Mouse (Mus musculus): ENCODE data around the gene Ccdc181. TPM values are rescaled to one million over a fixed set of nuclear protein-coding genes. Genes with fewer than 3 reads are reported as not detected.

The Ccdc181 gene
- total and polyA plus RNA-seq, 3 experiments, result 8.8 to 12.1 (median 10.6) TPM

GRCm38 (mm10) chr1:164332559-164332958 lies 57.2 kb downstream of the Ccdc181 start:
- Histone ChIP-seq H3K9ac (ENCODE audit: insufficient read depth, low read depth) (no peak overlapping the region; the same call in 1 of the 2 replicates), H3K27me3 (replicated peaks) (no peaks in the 10 kb centered on the region), H3K79me2 (replicated peaks; ENCODE audit: control insufficient read depth, extremely low read depth, insufficient read depth, poor library complexity, severe bottlenecking) (no peaks in the 10 kb centered on the region), H3K9me3 (replicated peaks; ENCODE audit: low read length) (peaks cover 4% of the 10 kb centered on the region), H3K4me1 (ENCODE audit: control insufficient read depth in 1 of 2, insufficient read depth in 2 of 2) (peaks cover 9 to 30% of the 10 kb centered on the region in 2 experiments), H3K4me3 (replicated peaks in 1 of 3; ENCODE audit: low read depth in 2 of 3, low read length in 2 of 3, poor library complexity in 1 of 3) (no peak overlapping the region), H3K4me2 (ENCODE audit: insufficient read depth, low read depth, poor library complexity, severe bottlenecking) (no peak overlapping the region), H3K36me3 (replicated peaks in 1 of 2; ENCODE audit: control insufficient read depth in 1 of 2, insufficient read depth in 1 of 2, low read length in 1 of 2) (peaks cover 25 to 38% of the 10 kb centered on the region in 2 experiments), H3K27ac (ENCODE audit: insufficient read depth, low read depth) (no peak overlapping the region)
- no peak for TF ChIP-seq HCFC1 (IDR thresholded peaks at IDR 0.05; ENCODE audit: low read depth, low read length)
- TF ChIP-seq MAX (IDR thresholded peaks at IDR 0.05; ENCODE audit: low read length), result no peak
- TF ChIP-seq MXI1 (IDR thresholded peaks at IDR 0.05; ENCODE audit: low read depth, low read length), result no peak
- peak; percentile 68 for TF ChIP-seq SIN3A (IDR thresholded peaks at IDR 0.05; ENCODE audit: low read length)
- no peak for TF ChIP-seq GABPA (IDR thresholded peaks at IDR 0.05; ENCODE audit: insufficient replicate concordance, low read depth, low read length)
- TF ChIP-seq ZC3H11A (IDR thresholded peaks at IDR 0.05; ENCODE audit: low read depth, low read length), result no peak
- peak; percentile 45; the same call in 1 of the 2 replicates for TF ChIP-seq CHD2 (IDR thresholded peaks at IDR 0.05; ENCODE audit: low read length)
- TF ChIP-seq BHLHE40 (IDR thresholded peaks at IDR 0.05; ENCODE audit: low read depth, low read length), result peak; percentile 61; the same call in 1 of the 2 replicates
- TF ChIP-seq POLR2A (IDR thresholded peaks at IDR 0.05; ENCODE audit: low read depth, low read length), result no peak
- TF ChIP-seq TBP (conservative IDR thresholded peaks at IDR 0.05; ENCODE audit: low read depth, low read length), result no peak
- peak; percentile 95 for TF ChIP-seq EP300 (IDR thresholded peaks at IDR 0.05; ENCODE audit: low read length)
- no peak for TF ChIP-seq JUND (conservative IDR thresholded peaks at IDR 0.05; ENCODE audit: low read depth, low read length)
- TF ChIP-seq ELF1 (IDR thresholded peaks at IDR 0.05; ENCODE audit: low read depth, low read length), result no peak
- TF ChIP-seq NRF1 (IDR thresholded peaks at IDR 0.05; ENCODE audit: low read depth, low read length), result no peak
- peak; percentile 89 for TF ChIP-seq ETS1 (conservative IDR thresholded peaks at IDR 0.05; ENCODE audit: low read depth, low read length)
- TF ChIP-seq MAZ (IDR thresholded peaks at IDR 0.05; ENCODE audit: low read depth, low read length), result no peak
- TF ChIP-seq UBTF (IDR thresholded peaks at IDR 0.05; ENCODE audit: low read depth, low read length), result no peak
- no peak for TF ChIP-seq ZMIZ1 (IDR thresholded peaks at IDR 0.05; ENCODE audit: low read depth, low read length)
- TF ChIP-seq RCOR1 (conservative IDR thresholded peaks at IDR 0.05; ENCODE audit: low read depth, low read length), result no peak
- TF ChIP-seq MAFK (IDR thresholded peaks at IDR 0.05; ENCODE audit: insufficient replicate concordance, low read length), result no peak
- TF ChIP-seq KAT2A (IDR thresholded peaks at IDR 0.05; ENCODE audit: insufficient replicate concordance, low read length), result no peak
- TF ChIP-seq PAX5 (IDR thresholded peaks at IDR 0.05; ENCODE audit: low read length), result no peak
- no peak for TF ChIP-seq CTCF (conservative IDR thresholded peaks at IDR 0.05 in 1 of 2, IDR thresholded peaks at IDR 0.05 in 1 of 2; ENCODE audit: low read depth in 2 of 2, low read length in 2 of 2)
- TF ChIP-seq JUN (IDR thresholded peaks at IDR 0.05; ENCODE audit: insufficient read depth, low read depth, low read length), result no peak
- no peak for TF ChIP-seq ZNF384 (IDR thresholded peaks at IDR 0.05; ENCODE audit: low read depth, low read length)
- no peak for TF ChIP-seq POLR2AphosphoS2 (IDR thresholded peaks at IDR 0.05; ENCODE audit: low read depth, low read length)
- TF ChIP-seq E2F4 (IDR thresholded peaks at IDR 0.05; ENCODE audit: insufficient replicate concordance, low read depth, low read length), result no peak
- TF ChIP-seq ZKSCAN1 (IDR thresholded peaks at IDR 0.05; ENCODE audit: borderline replicate concordance, low read depth, low read length), result no peak
- peak; percentile 92 for TF ChIP-seq TCF12 (IDR thresholded peaks at IDR 0.05; ENCODE audit: low read depth, low read length)
- TF ChIP-seq NELFE (IDR thresholded peaks at IDR 0.05; ENCODE audit: low read depth, low read length), result no peak
- no peak for TF ChIP-seq RAD21 (IDR thresholded peaks at IDR 0.05; ENCODE audit: low read depth, low read length)
- TF ChIP-seq SMC3 (IDR thresholded peaks at IDR 0.05; ENCODE audit: low read depth, low read length), result no peak
- no peak for TF ChIP-seq CHD1 (IDR thresholded peaks at IDR 0.05; ENCODE audit: low read depth, low read length)
- TF ChIP-seq IRF4 (IDR thresholded peaks at IDR 0.05; ENCODE audit: low read depth, low read length), result peak; percentile 94
- TF ChIP-seq USF2 (conservative IDR thresholded peaks at IDR 0.05; ENCODE audit: low read depth, low read length), result no peak
- no peak for TF ChIP-seq USF1 (IDR thresholded peaks at IDR 0.05; ENCODE audit: low read depth, low read length)
- TF ChIP-seq MEF2A (IDR thresholded peaks at IDR 0.05; ENCODE audit: borderline replicate concordance, low read depth, low read length), result peak; percentile 93
- no peak for TF ChIP-seq MYC (IDR thresholded peaks at IDR 0.05; ENCODE audit: low read depth, low read length)
- in situ Hi-C loops (cut with MboI; ENCODE audit: low pct_ligation_motif_present, low pct_unique_long_range_greater_than_20kb, low sequenced_read_pairs) (no loop called here), dilution Hi-C loops (cut with MboI; ENCODE audit: extremely low pct_ligation_motif_present, extremely low pct_unique_long_range_greater_than_20kb, low sequenced_read_pairs) (no loop called here)
- DNase-seq (ENCODE audit: extremely low read depth), result peak; percentile 67

All from CH12.LX (cell line).